Mouse (Mus musculus) bone marrow, adult 2 months (tissue): ENCODE measurements around the gene Cebpb.

ENCODE experiments used
- CTCF ChIP-seq: fragments of 200-500 bp; IDR thresholded peaks from 2 replicates; pipeline ENCODE4 v1.5.1; 2011; ENCODE audit warnings: low read length, control low read depth; ENCODE audit not compliant: control insufficient read depth, insufficient read depth
- POLR2A ChIP-seq: fragments of 200-500 bp; IDR thresholded peaks from 2 replicates; pipeline ENCODE4 v1.6.1; 2011; ENCODE audit warnings: low read depth, mild to moderate bottlenecking, control low read depth, low read length, borderline replicate concordance; ENCODE audit not compliant: control insufficient read depth

DNA sequence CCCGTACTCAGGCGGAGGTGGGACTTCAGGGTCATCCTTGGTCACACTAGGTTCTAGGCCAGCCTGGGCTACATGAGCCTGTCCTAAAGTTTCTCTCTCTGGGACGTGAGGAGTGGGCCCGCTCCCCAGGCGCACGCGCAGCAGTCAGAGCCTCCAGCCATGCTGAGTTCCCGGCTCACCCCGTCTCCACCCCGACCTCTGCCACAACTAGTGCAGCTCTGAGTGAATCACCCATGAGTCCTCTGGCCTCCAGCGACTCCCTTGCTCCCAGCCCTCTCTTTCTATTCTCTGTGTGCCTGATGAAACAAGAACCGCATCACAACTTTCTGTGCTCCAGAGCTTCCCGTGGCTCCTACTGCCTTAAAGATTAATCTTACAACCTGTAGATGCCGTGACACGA is 19.7 kb downstream of the Cebpb start:
- TF ChIP-seq CTCF (no peak), POLR2A (no peak)
